Mouse (Mus musculus): ENCODE results near the gene Spdya. TPM values are rescaled to one million over a fixed set of nuclear protein-coding genes. Genes with fewer than 3 reads are reported as not detected.
"Not testable (repeated sequence)": the region's sequence is repeated elsewhere in the genome, so short reads cannot be mapped to it uniquely, and the experiment has no call there.

Spdya gene
- polyA plus RNA-seq, 1 experiment, result 0.07 TPM

DNA sequence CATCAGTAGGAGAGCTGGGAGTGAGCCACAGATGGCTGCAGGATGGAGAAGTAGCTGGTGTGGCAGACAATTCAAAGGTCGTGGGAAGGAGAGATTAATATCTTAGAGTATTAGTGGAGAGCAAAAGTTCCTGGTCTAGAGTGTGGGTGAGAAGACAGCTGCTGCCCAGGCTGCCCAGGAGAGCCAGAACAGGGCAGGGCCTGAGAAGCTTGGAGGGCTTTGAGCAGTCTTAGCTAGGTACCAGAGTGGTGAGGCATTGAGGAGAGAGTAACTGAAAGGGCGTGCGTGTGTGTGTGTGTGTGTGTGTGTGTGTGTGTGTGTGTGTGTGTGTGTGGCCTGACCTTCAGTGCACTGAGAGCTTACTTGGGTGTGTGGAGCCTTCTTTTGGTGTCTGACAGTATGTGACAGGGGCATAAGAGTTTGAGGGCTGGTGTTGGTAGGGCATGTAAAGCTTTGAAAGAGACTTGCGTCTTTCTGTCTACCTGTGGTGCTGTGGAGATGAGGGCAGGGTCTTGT lies 85.9 kb downstream of the Spdya start:
- Histone ChIP-seq H3K4me3 (ENCODE audit: insufficient read depth, poor library complexity, severe bottlenecking) (no peak overlapping the region), H3K36me3 (ENCODE audit: control insufficient read depth, insufficient read depth) (peaks cover 96% of the 10 kb centered on the region), H3K79me2 (ENCODE audit: control insufficient read depth, insufficient read depth) (peaks cover 96% of the 10 kb centered on the region), H3K27me3 (ENCODE audit: control insufficient read depth, insufficient read depth, insufficient read length) (no peaks in the 10 kb centered on the region), H3K79me3 (ENCODE audit: low read depth) (peaks cover 70% of the 10 kb centered on the region), H3ac (ENCODE audit: control insufficient read depth, insufficient read length, low read depth) (no peak overlapping the region)
- no peak for TF ChIP-seq MYOG (IDR thresholded peaks at IDR 0.05; ENCODE audit: control insufficient read depth, extremely low read depth, insufficient read length)
- no peak for TF ChIP-seq CEBPB (IDR thresholded peaks at IDR 0.05; ENCODE audit: low read depth)
- no peak for TF ChIP-seq MYOD1 (IDR thresholded peaks at IDR 0.05; ENCODE audit: control insufficient read depth, insufficient read length, low read depth)
- no peak for TF ChIP-seq CTCF (IDR thresholded peaks at IDR 0.05; ENCODE audit: control insufficient read depth, insufficient read depth, insufficient read length)
- TF ChIP-seq USF1 (IDR thresholded peaks at IDR 0.05; ENCODE audit: low read depth), result no peak
- no peak for TF ChIP-seq FOSL1 (IDR thresholded peaks at IDR 0.05; ENCODE audit: insufficient read depth, low read length, poor library complexity, severe bottlenecking)
- no peak for TF ChIP-seq MAX (IDR thresholded peaks at IDR 0.05)

GRCm38 (mm10) chr17:71639056-71639455 lies 87.2 kb downstream of the Spdya start:
- Histone ChIP-seq H3K36me3 (ENCODE audit: control insufficient read depth, insufficient read depth) (peaks cover 94% of the 10 kb centered on the region), H3K79me2 (ENCODE audit: control insufficient read depth, insufficient read depth) (peaks cover 95% of the 10 kb centered on the region), H3K79me3 (ENCODE audit: low read depth) (peaks cover 63% of the 10 kb centered on the region)
- H3K27me3 ChIP-seq (ENCODE audit: control insufficient read depth, insufficient read depth, insufficient read length); H3K4me3 ChIP-seq (ENCODE audit: insufficient read depth, poor library complexity, severe bottlenecking); H3ac ChIP-seq (ENCODE audit: control insufficient read depth, insufficient read length, low read depth): not testable (repeated sequence)

Other genes with a start within 250 kb of the Spdya start
- gene Emilin2, start 240.1 kb upstream of the Spdya start, polyA plus RNA-seq (2012; fragmentation: generic; extraction: Trizol), result 7.9 TPM
- gene Gm4707, start 92.1 kb upstream of the Spdya start, polyA plus RNA-seq (2012; fragmentation: generic; extraction: Trizol), result 0.20 TPM
- 12.7 TPM for gene Smchd1, start 76.7 kb upstream of the Spdya start, polyA plus RNA-seq (2012; fragmentation: generic; extraction: Trizol)
- gene Ndc80, start 25.2 kb upstream of the Spdya start, polyA plus RNA-seq (2012; fragmentation: generic; extraction: Trizol), result 15.7 TPM
- 34.4 TPM for gene Wdr43, start 63.8 kb downstream of the Spdya start, polyA plus RNA-seq (2012; fragmentation: generic; extraction: Trizol)
- not detected for gene Togaram2, start 121.2 kb downstream of the Spdya start, polyA plus RNA-seq (2012; fragmentation: generic; extraction: Trizol)
- gene Pcare, start 200.8 kb downstream of the Spdya start, polyA plus RNA-seq (2012; fragmentation: generic; extraction: Trizol), result not detected
- gene Clip4, start 216.4 kb downstream of the Spdya start, polyA plus RNA-seq (2012; fragmentation: generic; extraction: Trizol), result 1.3 TPM

Measured in C2C12 (cell line).